Mouse (Mus musculus): ENCODE measurements around the gene Pkp1. TPM values are rescaled to one million over a fixed set of nuclear protein-coding genes. Genes with fewer than 3 reads are reported as not detected.

Gene Pkp1
- polyA plus RNA-seq, 1 experiment from 2014 or later = not detected

- no peaks in the 10 kb centered on the region for H3K27me3 ChIP-seq (replicated peaks; ENCODE audit: control insufficient read depth, insufficient read depth, low read length)
- H3K4me3 ChIP-seq (ENCODE audit: low read depth, low read length) = no peak overlapping the region
- H3K4me1 ChIP-seq (ENCODE audit: control insufficient read depth, insufficient read depth, low read length) = no peaks in the 10 kb centered on the region
- ATAC-seq = peak; percentile 87
- DNase-seq (ENCODE audit: low spot score) = peak; percentile 84
- 52% methylated on average over 19 of the region's 19 CpGs for WGBS
- H3K9me3 ChIP-seq (replicated peaks; ENCODE audit: control insufficient read depth, low read length) = no peaks in the 10 kb centered on the region
- no peaks in the 10 kb centered on the region for H3K36me3 ChIP-seq (ENCODE audit: control insufficient read depth, insufficient read depth, low read length)
- no peak overlapping the region for H3K27ac ChIP-seq (ENCODE audit: low read depth, low read length)
- no peak overlapping the region for H3K9ac ChIP-seq (ENCODE audit: low read length)
- no peak overlapping the region for H3K4me2 ChIP-seq (ENCODE audit: low read length)
These were observed 53.4 kb downstream of the Pkp1 start for GRCm38 (mm10) chr1:135865518-135866194.

- H3K36me3 ChIP-seq (ENCODE audit: control insufficient read depth, insufficient read depth, low read length) = no peaks in the 10 kb centered on the region
- DNase-seq (ENCODE audit: low spot score) (no peak), ATAC-seq (no peak)
- H3K27me3 ChIP-seq (replicated peaks; ENCODE audit: control insufficient read depth, insufficient read depth, low read length) = no peaks in the 10 kb centered on the region
- 89% methylated on average over 6 of the region's 6 CpGs for WGBS
- no peak overlapping the region for H3K4me2 ChIP-seq (ENCODE audit: low read length)
- H3K4me1 ChIP-seq (ENCODE audit: control insufficient read depth, insufficient read depth, low read length) = no peaks in the 10 kb centered on the region
- H3K9ac ChIP-seq (ENCODE audit: low read length) = no peak overlapping the region
- no peak overlapping the region for H3K4me3 ChIP-seq (ENCODE audit: low read depth, low read length)
- H3K9me3 ChIP-seq (replicated peaks; ENCODE audit: control insufficient read depth, low read length) = no peaks in the 10 kb centered on the region
- no peak overlapping the region for H3K27ac ChIP-seq (ENCODE audit: low read depth, low read length)
These were observed 54.2 kb downstream of the Pkp1 start for GRCm38 (mm10) chr1:135864830-135865229.

GRCm38 (mm10) chr1:135863786-135864335 is 55.1 kb downstream of the Pkp1 start:
- 89% methylated on average over 9 of the region's 9 CpGs for WGBS
- Histone ChIP-seq H3K4me2 (ENCODE audit: low read length) (no peak overlapping the region), H3K27ac (ENCODE audit: low read depth, low read length) (no peak overlapping the region), H3K27me3 (replicated peaks; ENCODE audit: control insufficient read depth, insufficient read depth, low read length) (no peaks in the 10 kb centered on the region), H3K4me1 (ENCODE audit: control insufficient read depth, insufficient read depth, low read length) (no peaks in the 10 kb centered on the region), H3K9ac (ENCODE audit: low read length) (no peak overlapping the region), H3K9me3 (replicated peaks; ENCODE audit: control insufficient read depth, low read length) (no peaks in the 10 kb centered on the region), H3K4me3 (ENCODE audit: low read depth, low read length) (no peak overlapping the region), H3K36me3 (ENCODE audit: control insufficient read depth, insufficient read depth, low read length) (no peaks in the 10 kb centered on the region)
- ATAC-seq = no peak
- DNase-seq (ENCODE audit: low spot score) = no peak

- no peaks in the 10 kb centered on the region for H3K27me3 ChIP-seq (replicated peaks; ENCODE audit: control insufficient read depth, insufficient read depth, low read length)
- H3K27ac ChIP-seq (ENCODE audit: low read depth, low read length) = no peak overlapping the region
- 72% methylated on average over 5 of the region's 5 CpGs for WGBS
- H3K9me3 ChIP-seq (replicated peaks; ENCODE audit: control insufficient read depth, low read length) = no peaks in the 10 kb centered on the region
- DNase-seq (ENCODE audit: low spot score) = no peak
- H3K36me3 ChIP-seq (ENCODE audit: control insufficient read depth, insufficient read depth, low read length) = no peaks in the 10 kb centered on the region
- H3K4me1 ChIP-seq (ENCODE audit: control insufficient read depth, insufficient read depth, low read length) = no peaks in the 10 kb centered on the region
- no peak overlapping the region for H3K9ac ChIP-seq (ENCODE audit: low read length)
- no peak overlapping the region for H3K4me2 ChIP-seq (ENCODE audit: low read length)
- ATAC-seq = no peak
- H3K4me3 ChIP-seq (ENCODE audit: low read depth, low read length) = no peak overlapping the region
These were observed 56.4 kb downstream of the Pkp1 start for GRCm38 (mm10) chr1:135862561-135862960.

GRCm38 (mm10) chr1:135861980-135862552 is 56.9 kb downstream of the Pkp1 start:
- no peak for DNase-seq (ENCODE audit: low spot score)
- H3K27ac ChIP-seq (ENCODE audit: low read depth, low read length) = no peak overlapping the region
- H3K27me3 ChIP-seq (replicated peaks; ENCODE audit: control insufficient read depth, insufficient read depth, low read length) = no peaks in the 10 kb centered on the region
- H3K4me2 ChIP-seq (ENCODE audit: low read length) = no peak overlapping the region
- H3K4me3 ChIP-seq (ENCODE audit: low read depth, low read length) = no peak overlapping the region
- WGBS = 76% methylated on average over 9 of the region's 9 CpGs
- no peak for ATAC-seq
- no peak overlapping the region for H3K9ac ChIP-seq (ENCODE audit: low read length)
- H3K9me3 ChIP-seq (replicated peaks; ENCODE audit: control insufficient read depth, low read length) = no peaks in the 10 kb centered on the region
- H3K36me3 ChIP-seq (ENCODE audit: control insufficient read depth, insufficient read depth, low read length) = no peaks in the 10 kb centered on the region
- H3K4me1 ChIP-seq (ENCODE audit: control insufficient read depth, insufficient read depth, low read length) = no peaks in the 10 kb centered on the region

- no peak for ATAC-seq
- Histone ChIP-seq H3K9ac (ENCODE audit: low read length) (no peak overlapping the region), H3K9me3 (replicated peaks; ENCODE audit: control insufficient read depth, low read length) (no peaks in the 10 kb centered on the region), H3K4me2 (ENCODE audit: low read length) (no peak overlapping the region), H3K4me1 (ENCODE audit: control insufficient read depth, insufficient read depth, low read length) (no peaks in the 10 kb centered on the region), H3K27ac (ENCODE audit: low read depth, low read length) (no peak overlapping the region), H3K36me3 (ENCODE audit: control insufficient read depth, insufficient read depth, low read length) (no peaks in the 10 kb centered on the region), H3K4me3 (ENCODE audit: low read depth, low read length) (no peak overlapping the region), H3K27me3 (replicated peaks; ENCODE audit: control insufficient read depth, insufficient read depth, low read length) (no peaks in the 10 kb centered on the region)
- 69% methylated on average over 5 of the region's 5 CpGs for WGBS
- DNase-seq (ENCODE audit: low spot score) = no peak
These were observed 57.9 kb downstream of the Pkp1 start for GRCm38 (mm10) chr1:135861091-135861490.

- no peaks in the 10 kb centered on the region for H3K36me3 ChIP-seq (ENCODE audit: control insufficient read depth, insufficient read depth, low read length)
- H3K4me2 ChIP-seq (ENCODE audit: low read length) = no peak overlapping the region
- WGBS = 91% methylated on average over 7 of the region's 7 CpGs
- H3K4me3 ChIP-seq (ENCODE audit: low read depth, low read length) = no peak overlapping the region
- ATAC-seq (no peak), DNase-seq (ENCODE audit: low spot score) (no peak)
- no peak overlapping the region for H3K27ac ChIP-seq (ENCODE audit: low read depth, low read length)
- H3K27me3 ChIP-seq (replicated peaks; ENCODE audit: control insufficient read depth, insufficient read depth, low read length) = no peaks in the 10 kb centered on the region
- no peaks in the 10 kb centered on the region for H3K9me3 ChIP-seq (replicated peaks; ENCODE audit: control insufficient read depth, low read length)
- no peak overlapping the region for H3K9ac ChIP-seq (ENCODE audit: low read length)
- H3K4me1 ChIP-seq (ENCODE audit: control insufficient read depth, insufficient read depth, low read length) = no peaks in the 10 kb centered on the region
These were observed 60.5 kb downstream of the Pkp1 start for GRCm38 (mm10) chr1:135858533-135858932.

- DNase-seq (ENCODE audit: low spot score) (no peak), ATAC-seq (no peak)
- Histone ChIP-seq H3K27ac (ENCODE audit: low read depth, low read length) (no peak overlapping the region), H3K4me3 (ENCODE audit: low read depth, low read length) (no peak overlapping the region), H3K4me2 (ENCODE audit: low read length) (no peak overlapping the region), H3K27me3 (replicated peaks; ENCODE audit: control insufficient read depth, insufficient read depth, low read length) (no peaks in the 10 kb centered on the region), H3K9me3 (replicated peaks; ENCODE audit: control insufficient read depth, low read length) (no peaks in the 10 kb centered on the region), H3K9ac (ENCODE audit: low read length) (no peak overlapping the region), H3K36me3 (ENCODE audit: control insufficient read depth, insufficient read depth, low read length) (no peaks in the 10 kb centered on the region), H3K4me1 (ENCODE audit: control insufficient read depth, insufficient read depth, low read length) (peaks cover 4% of the 10 kb centered on the region)
- WGBS = 66% methylated on average over 11 of the region's 11 CpGs
These were observed 61.8 kb downstream of the Pkp1 start for GRCm38 (mm10) chr1:135857137-135857775.

GRCm38 (mm10) chr1:135856070-135856469 is 62.9 kb downstream of the Pkp1 start:
- Histone ChIP-seq H3K4me1 (ENCODE audit: control insufficient read depth, insufficient read depth, low read length) (peaks cover 8% of the 10 kb centered on the region), H3K9me3 (replicated peaks; ENCODE audit: control insufficient read depth, low read length) (no peaks in the 10 kb centered on the region), H3K36me3 (ENCODE audit: control insufficient read depth, insufficient read depth, low read length) (no peaks in the 10 kb centered on the region), H3K4me2 (ENCODE audit: low read length) (no peak overlapping the region), H3K9ac (ENCODE audit: low read length) (no peak overlapping the region), H3K27me3 (replicated peaks; ENCODE audit: control insufficient read depth, insufficient read depth, low read length) (no peaks in the 10 kb centered on the region), H3K4me3 (ENCODE audit: low read depth, low read length) (no peak overlapping the region), H3K27ac (ENCODE audit: low read depth, low read length) (no peak overlapping the region)
- DNase-seq (ENCODE audit: low spot score) (no peak), ATAC-seq (no peak)
- WGBS = 72% methylated on average over 4 of the region's 4 CpGs
